Comparison of ENCODE assay signal across 20 mouse cellular contexts in the genomic region with DNA sequence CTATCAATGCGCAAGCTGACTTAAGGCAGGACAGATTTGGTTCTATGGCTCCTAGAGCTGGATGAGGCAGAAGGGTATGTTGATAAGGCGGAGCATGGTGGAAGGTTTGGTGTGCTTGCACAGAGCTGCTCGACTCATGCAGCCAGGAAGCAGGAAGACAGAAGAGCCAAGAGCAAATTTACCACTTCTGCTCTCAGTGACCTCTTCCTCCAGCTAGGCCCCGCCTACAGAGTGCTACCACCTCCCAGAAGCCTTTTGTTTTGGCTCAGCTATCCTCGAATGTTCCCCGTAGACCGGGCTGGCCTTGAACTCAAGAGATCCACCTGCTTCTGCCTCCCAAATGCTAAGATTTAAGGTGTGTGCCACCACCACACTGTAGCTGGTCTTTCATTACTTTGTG. TPM values are rescaled to one million over a fixed set of nuclear protein-coding genes. Genes with fewer than 3 reads are reported as not detected.
DNase-seq lines count a peak whose midpoint lies in the region; ATAC-seq and TF ChIP-seq lines count a peak whose summit lies in the region.
"Had no signal": no experiment of that assay in that cellular context is flagged by ENCODE, and none has a peak within 500 bp of the region (broad histone marks: within the 10 kb centered on the region; RNA-seq: fewer than 3 reads in every experiment).

No protein-coding gene starts in this region.

- H3K79me2 ChIP-seq in liver, adult 2 months (ENCODE audit: control insufficient read depth, insufficient read depth, low read length) = no peaks in the 10 kb centered on the region

- TF ChIP-seq CTCF in liver, adult 2 months (IDR thresholded peaks at IDR 0.05; ENCODE audit: low read depth, low read length) = no peak

- no peaks in the 10 kb centered on the region for H3K27me3 ChIP-seq in liver, embryonic 11.5 days (replicated peaks; ENCODE audit: control insufficient read depth, insufficient read depth, low read length)
- no peaks in the 10 kb centered on the region for H3K27me3 ChIP-seq in liver, adult 2 months (ENCODE audit: control insufficient read depth, insufficient read depth, low read length)
- H3K27me3 ChIP-seq: hindbrain, embryonic 15.5 days; neural tube, embryonic 13.5 days; stomach, embryonic 15.5 days had no signal

- no peak overlapping the region for H3K4me3 ChIP-seq in liver, embryonic 11.5 days (ENCODE audit: low read depth, low read length)
- no peak overlapping the region for H3K4me3 ChIP-seq in liver, adult 2 months (ENCODE audit: insufficient read depth, low read depth, low read length)
- H3K4me3 ChIP-seq: gastrocnemius, adult 2 months; heart, embryonic 10.5 days; hindbrain, embryonic 15.5 days; limb, embryonic 10.5 days; neural tube, embryonic 13.5 days; stomach, embryonic 15.5 days had no signal

- peaks cover 11% of the 10 kb centered on the region for H3K4me1 ChIP-seq in liver, embryonic 11.5 days (replicated peaks; ENCODE audit: control insufficient read depth, insufficient read depth, low read length)
- H3K4me1 ChIP-seq in liver, adult 2 months (ENCODE audit: control insufficient read depth, insufficient read depth, low read length) = peaks cover 5% of the 10 kb centered on the region; the same call in 1 of the 2 replicates

- peaks cover 4% of the 10 kb centered on the region; the same call in 1 of the 2 replicates for H3K36me3 ChIP-seq in liver, embryonic 11.5 days (ENCODE audit: control insufficient read depth, insufficient read depth, low read length)
- peaks cover 11% of the 10 kb centered on the region for H3K36me3 ChIP-seq in liver, adult 2 months (ENCODE audit: control insufficient read depth, insufficient read depth, low read length)
- H3K36me3 ChIP-seq: hindbrain, embryonic 15.5 days; neural tube, embryonic 13.5 days; stomach, embryonic 15.5 days had no signal

- no peaks in the 10 kb centered on the region for H3K9me3 ChIP-seq in liver, embryonic 11.5 days (ENCODE audit: control insufficient read depth, low read length)
- H3K9me3 ChIP-seq: heart, embryonic 10.5 days; hindbrain, embryonic 15.5 days; limb, embryonic 10.5 days; neural tube, embryonic 13.5 days; stomach, embryonic 15.5 days had no signal

- ATAC-seq in liver, embryonic 11.5 days (replicated peaks; ENCODE audit: low FRiP score) = no peak
- ATAC-seq in monocyte, adult 5-6 weeks (replicated peaks; ENCODE audit: insufficient number of reproducible peaks, low FRiP score, low TSS enrichment, poor library complexity, severe bottlenecking) = peak; percentile 63
- ATAC-seq: forebrain, embryonic 14.5 days; midbrain, embryonic 16.5 days had no signal

- DNase-seq in liver (peak; percentile 21), ES-CJ7 (ENCODE audit: low read depth, low spot score) (peak; percentile 83)
- DNase-seq in liver, embryonic 11.5 days (ENCODE audit: low spot score) = no peak
- peak; percentile 75 for DNase-seq in liver, adult 2 months (ENCODE audit: extremely low read depth, low read depth, low spot score)
- DNase-seq in c-Kit-positive CD71-positive TER-119-positive erythroid progenitor cells, embryonic 14.5 days (ENCODE audit: low spot score) = no peak
- DNase-seq in right cerebral cortex, postnatal 4 days = no peak
- DNase-seq: adrenal gland, postnatal 14 days; cerebellum, adult 9-11 months; gastrocnemius, adult 2 months; kidney, adult 18-20 months; kidney, postnatal 25 days; lung, embryonic 14.5 days had no signal

- no peak overlapping the region for H3K4me2 ChIP-seq in liver, embryonic 11.5 days
- H3K4me2 ChIP-seq: hindbrain, embryonic 15.5 days; lung, embryonic 14.5 days; neural tube, embryonic 13.5 days; stomach, embryonic 15.5 days had no signal

- no peak for TF ChIP-seq POLR2A in liver, adult 2 months (IDR thresholded peaks at IDR 0.05; ENCODE audit: extremely low read depth, insufficient read depth, low read length)

- no peak overlapping the region for H3K9ac ChIP-seq in liver, embryonic 11.5 days (ENCODE audit: low read depth, low read length)
- no peak overlapping the region for H3K9ac ChIP-seq in liver, adult 2 months (ENCODE audit: low read depth, low read length)
- H3K9ac ChIP-seq: hindbrain, embryonic 15.5 days; lung, embryonic 14.5 days; neural tube, embryonic 13.5 days; stomach, embryonic 15.5 days had no signal

- H3K27ac ChIP-seq in liver, embryonic 11.5 days (ENCODE audit: low read depth, low read length) = no peak overlapping the region
- peak overlapping the region; percentile 5 for H3K27ac ChIP-seq in liver, adult 2 months (replicated peaks; ENCODE audit: insufficient read depth, low read depth, low read length)
- H3K27ac ChIP-seq: gastrocnemius, adult 2 months; heart, embryonic 10.5 days; hindbrain, embryonic 15.5 days; limb, embryonic 10.5 days; neural tube, embryonic 13.5 days; stomach, embryonic 15.5 days had no signal

- 62% methylated on average over 7 of the region's 7 CpGs for WGBS in liver, embryonic 11.5 days
- WGBS in liver, adult 2 months = 39% methylated on average over 7 of the region's 7 CpGs

RNA-seq across cellular contexts. Expression of a gene that starts 2.0 kb away (rescaled TPM):
- 77.2 and 84.4 TPM in 2 replicates for polyA plus RNA-seq in liver, embryonic 11.5 days (2014; fragmentation: Nextera tagmentation; extraction: Ambion mirVana)
- total RNA-seq in liver, adult 2 months (2014; rRNA removed) = 36.0 and 53.8 TPM in 2 replicates
- 11.9 and 21.8 TPM in 2 replicates for polyA plus RNA-seq in liver, adult 2 months (2012; rRNA removed)
- total RNA-seq in monocyte, adult 5-6 weeks (2017) = 2.6 to 4.3 TPM (median 3.1 TPM) in 3 replicates

RNA-seq across cellular contexts. Expression of a gene that starts 38.7 kb away (rescaled TPM):
- not detected in 2 replicates for polyA plus RNA-seq in liver, embryonic 11.5 days (2014; fragmentation: Nextera tagmentation; extraction: Ambion mirVana)
- total RNA-seq in liver, adult 2 months (2014; rRNA removed) = not detected in 2 replicates
- not detected in 2 replicates for polyA plus RNA-seq in liver, adult 2 months (2012; rRNA removed)
- total RNA-seq in monocyte, adult 5-6 weeks (2017) = not detected in 3 replicates
- total RNA-seq: adrenal gland, postnatal 14 days; gastrocnemius, adult 2 months had no signal
- polyA plus RNA-seq: heart, embryonic 10.5 days; limb, embryonic 10.5 days; lung, embryonic 14.5 days; neural tube, embryonic 13.5 days; stomach, embryonic 15.5 days had no signal

RNA-seq across cellular contexts. Expression of a gene that starts 49.2 kb away (rescaled TPM):
- 18.7 and 21.8 TPM in 2 replicates for polyA plus RNA-seq in liver, embryonic 11.5 days (2014; fragmentation: Nextera tagmentation; extraction: Ambion mirVana)
- total RNA-seq in liver, adult 2 months (2014; rRNA removed) = 57.1 and 70.8 TPM in 2 replicates
- 13.3 and 14.9 TPM in 2 replicates for polyA plus RNA-seq in liver, adult 2 months (2012; rRNA removed)
- 5.6 to 9.3 TPM (median 7.3 TPM) in 3 replicates for total RNA-seq in monocyte, adult 5-6 weeks (2017)

Comparison
In these comparisons a context has a peak if more than half of its experiments do, and no peak if none do; other contexts are left out.
1. DNase-seq: peak in liver (single experiment), ES-CJ7 (single experiment) and liver, adult 2 months (single experiment); none in liver, embryonic 11.5 days (single experiment), c-Kit-positive CD71-positive TER-119-positive erythroid progenitor cells, embryonic 14.5 days (single experiment) and right cerebral cortex, postnatal 4 days (single experiment).